Mouse (Mus musculus) embryonic facial prominence, embryonic 12.5 days (tissue): ENCODE data around the gene Sstr4. TPM values are rescaled to one million over a fixed set of nuclear protein-coding genes. Genes with fewer than 3 reads are reported as not detected.

Experiments
- ATAC-seq: fragments of 200-750 bp; cut with Nextera tagmentation; 2 replicates; pipeline ENCODE4 v1.8.0; 2017; ENCODE audit not compliant: insufficient number of reproducible peaks, insufficient read depth, low FRiP score, low TSS enrichment
- H3K27ac ChIP-seq: fragments of 300-500 bp; sonication (generic); 2 replicates; pipeline ENCODE4 v1.5.1; 2016; ENCODE audit warnings: mild to moderate bottlenecking
- H3K27me3 ChIP-seq: fragments of 300-500 bp; sonication (generic); 2 replicates; pipeline ENCODE4 v1.6.1; 2016; ENCODE audit warnings: mild to moderate bottlenecking, moderate library complexity
- H3K36me3 ChIP-seq: fragments of 300-500 bp; sonication (generic); 2 replicates; pipeline ENCODE4 v1.6.1; 2016; ENCODE audit warnings: mild to moderate bottlenecking
- H3K4me1 ChIP-seq: fragments of 300-500 bp; sonication (generic); 2 replicates; pipeline ENCODE4 v1.6.1; 2016
- H3K4me2 ChIP-seq: fragments of 300-500 bp; sonication (generic); replicated peaks from 2 replicates; pipeline ENCODE4 v1.6.1; 2016; ENCODE audit warnings: mild to moderate bottlenecking, moderate library complexity
- H3K4me3 ChIP-seq: fragments of 300-500 bp; sonication (generic); 2 replicates; pipeline ENCODE4 v1.5.1; 2016; ENCODE audit warnings: mild to moderate bottlenecking
- H3K9ac ChIP-seq: fragments of 300-500 bp; sonication (generic); 2 replicates; pipeline ENCODE4 v1.6.1; 2016; ENCODE audit warnings: mild to moderate bottlenecking, moderate library complexity
- H3K9me3 ChIP-seq: fragments of 300-500 bp; sonication (generic); 2 replicates; pipeline ENCODE4 v1.6.1; 2016; ENCODE audit warnings: mild to moderate bottlenecking, moderate library complexity
- WGBS: fragments of 180-500 bp; shearing (Covaris S2); methylation state at CpG from one replicate; pipeline ENCODE4 v1.1.7; 2016; 5-methylcytosine and 5-hydroxymethylcytosine counted together
- polyA plus RNA-seq: library from polyadenylated mRNA; unstranded; fragments of >200 nt; fragmentation: Nextera tagmentation; extraction: Ambion mirVana; gene quantifications from 2 replicates; pipeline ENCODE4 v1.2.1, GENCODE M21; 2016

Sstr4 gene
- polyA plus RNA-seq, 1 experiment from 2014 or later = 2.4 TPM

DNA sequence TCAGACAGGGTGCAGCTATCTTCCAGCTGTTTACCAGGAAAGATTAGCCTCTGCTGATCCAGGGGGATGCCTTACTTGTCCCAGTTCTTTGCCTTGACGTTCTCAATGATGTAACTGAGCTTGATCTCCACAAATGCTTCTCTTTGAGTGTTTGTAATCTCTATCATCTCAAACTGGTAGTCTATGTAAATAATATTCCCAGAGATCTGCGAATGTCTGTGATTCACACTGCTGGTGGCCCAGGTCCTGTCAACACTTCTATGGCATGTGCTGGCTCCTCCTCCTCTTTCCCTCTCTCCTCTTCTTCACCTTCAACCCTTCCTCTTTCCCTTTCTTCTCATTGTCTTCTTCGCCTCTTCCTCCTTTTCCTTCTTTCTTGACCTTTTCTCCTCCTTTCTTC, 24.0 kb downstream of the Sstr4 start:
- 73% methylated on average over 3 of the region's 3 CpGs for WGBS
- no peak for ATAC-seq
- H3K4me1 ChIP-seq = no peaks in the 10 kb centered on the region

DNA sequence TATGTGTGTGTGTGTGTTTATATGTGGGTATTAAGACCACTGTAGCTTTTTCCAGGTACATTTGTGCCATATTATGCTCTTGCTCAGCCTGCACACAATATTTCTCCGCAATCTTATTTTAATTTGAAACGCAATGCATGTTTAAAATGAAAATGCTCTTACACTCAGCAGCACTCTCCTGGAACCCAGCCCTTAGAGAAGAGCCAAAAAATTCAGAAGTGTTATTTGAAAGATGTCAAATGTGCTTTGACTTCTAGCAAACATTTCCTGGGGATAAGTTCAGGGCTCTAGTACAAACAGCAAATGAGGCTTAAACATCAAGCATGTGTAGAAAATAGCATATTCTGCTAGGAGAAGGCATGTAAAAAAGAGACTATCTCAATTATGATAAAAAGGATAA, 24.6 kb downstream of the Sstr4 start:
- H3K27me3 ChIP-seq = no peaks in the 10 kb centered on the region
- H3K4me3 ChIP-seq = no peak overlapping the region
- no peak overlapping the region for H3K9ac ChIP-seq
- H3K27ac ChIP-seq = no peak overlapping the region
- no peak for ATAC-seq
- H3K4me1 ChIP-seq = no peaks in the 10 kb centered on the region
- H3K36me3 ChIP-seq = no peaks in the 10 kb centered on the region
- no peak overlapping the region for H3K4me2 ChIP-seq
- WGBS = 89% methylated on average over 2 of the region's 2 CpGs
- no peaks in the 10 kb centered on the region for H3K9me3 ChIP-seq

More for the DNA sequence above, 24.0 kb downstream of the Sstr4 start:
- Histone ChIP-seq H3K36me3 (no peaks in the 10 kb centered on the region), H3K4me2 (no peak overlapping the region), H3K9me3 (no peaks in the 10 kb centered on the region), H3K9ac (no peak overlapping the region), H3K27me3 (no peaks in the 10 kb centered on the region), H3K27ac (no peak overlapping the region), H3K4me3 (no peak overlapping the region)

DNA sequence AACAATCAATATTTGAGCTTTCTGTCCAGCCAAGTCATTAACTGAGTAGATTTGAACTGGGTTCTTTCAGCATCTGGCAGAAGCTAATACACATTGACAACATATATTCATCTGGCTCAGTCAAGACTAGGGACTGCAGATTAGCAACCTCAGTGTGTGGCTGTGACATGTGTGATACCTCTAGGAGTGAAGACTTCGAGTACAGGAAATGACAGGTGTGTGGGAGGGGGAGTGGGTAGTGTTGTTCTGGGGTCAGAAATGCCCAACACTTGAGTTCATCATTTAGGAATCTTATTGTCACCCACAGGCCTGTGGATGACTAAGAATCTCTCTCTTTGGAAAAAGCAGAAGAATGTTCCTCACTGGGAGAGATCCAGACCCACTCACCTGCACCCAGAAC, 26.0 kb downstream of the Sstr4 start:
- H3K4me3 ChIP-seq = no peak overlapping the region
- 71% methylated on average over 1 of the region's 1 CpGs for WGBS

DNA sequence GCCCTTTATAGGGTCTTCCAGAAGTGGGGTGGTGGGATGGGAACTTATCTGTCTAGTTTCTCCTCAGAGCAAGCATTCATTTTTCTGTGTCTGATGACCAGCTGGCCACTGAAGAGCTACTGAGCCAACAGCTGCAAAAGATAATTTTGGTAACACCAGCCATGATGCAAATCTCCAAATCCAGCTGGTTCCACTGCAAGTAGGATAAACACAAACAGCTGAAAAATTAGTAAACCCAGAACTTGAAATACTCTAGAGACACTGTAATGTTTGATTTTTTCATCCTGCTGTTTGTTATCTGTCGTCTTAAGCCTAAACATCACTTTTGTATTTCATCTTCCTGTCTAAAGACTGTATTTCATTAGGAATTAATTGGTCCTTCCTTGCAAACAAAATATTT, 26.6 kb downstream of the Sstr4 start:
- no peak for ATAC-seq
- H3K9me3 ChIP-seq = no peaks in the 10 kb centered on the region
- no peak overlapping the region for H3K4me2 ChIP-seq
- H3K27me3 ChIP-seq = no peaks in the 10 kb centered on the region
- H3K4me3 ChIP-seq = no peak overlapping the region
- H3K27ac ChIP-seq = no peak overlapping the region
- H3K9ac ChIP-seq = no peak overlapping the region
- no peaks in the 10 kb centered on the region for H3K4me1 ChIP-seq
- WGBS = 44% methylated on average over 1 of the region's 1 CpGs
- no peaks in the 10 kb centered on the region for H3K36me3 ChIP-seq

More for the DNA sequence above, 26.0 kb downstream of the Sstr4 start:
- H3K4me1 ChIP-seq = no peaks in the 10 kb centered on the region
- ATAC-seq = no peak
- H3K36me3 ChIP-seq = no peaks in the 10 kb centered on the region
- no peaks in the 10 kb centered on the region for H3K27me3 ChIP-seq
- no peak overlapping the region for H3K27ac ChIP-seq
- H3K9ac ChIP-seq = no peak overlapping the region
- no peak overlapping the region for H3K4me2 ChIP-seq
- no peaks in the 10 kb centered on the region for H3K9me3 ChIP-seq

DNA sequence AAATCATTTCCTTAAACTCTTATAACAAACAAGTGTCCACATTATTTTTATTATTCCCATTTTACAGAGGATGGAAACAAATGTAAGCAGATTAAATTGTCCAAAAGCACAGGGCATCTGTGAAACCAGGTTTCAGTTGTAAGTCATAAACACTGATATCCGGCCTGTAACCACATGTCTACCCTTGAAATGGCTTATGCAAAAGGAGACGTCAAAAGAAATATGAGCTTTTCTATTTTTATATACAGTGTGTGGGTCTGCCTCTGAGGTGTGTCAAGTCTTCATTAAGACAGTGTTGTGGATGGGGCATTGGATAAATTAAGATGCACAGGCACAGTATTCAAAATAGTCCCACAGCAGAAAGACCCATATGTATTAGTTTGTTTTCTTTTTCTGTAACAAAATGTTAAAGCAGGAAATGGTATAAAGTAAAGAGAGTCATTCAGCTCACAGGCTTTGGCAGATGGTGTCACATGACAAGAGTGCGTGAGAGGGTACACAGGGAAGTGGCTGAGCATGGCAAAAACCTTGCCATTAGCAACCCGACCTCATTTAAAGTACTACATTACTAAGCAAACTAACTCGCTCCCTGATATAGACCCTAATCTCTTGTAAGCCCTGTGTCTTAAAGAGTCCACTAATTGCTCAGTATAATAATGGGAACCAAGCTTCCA, 30.7 kb downstream of the Sstr4 start:
- Histone ChIP-seq H3K36me3 (no peaks in the 10 kb centered on the region), H3K9me3 (no peaks in the 10 kb centered on the region), H3K9ac (no peak overlapping the region), H3K4me2 (no peak overlapping the region), H3K4me1 (no peaks in the 10 kb centered on the region), H3K27ac (no peak overlapping the region), H3K27me3 (no peaks in the 10 kb centered on the region), H3K4me3 (no peak overlapping the region)
- 64% methylated on average over 5 of the region's 5 CpGs for WGBS
- ATAC-seq = no peak

DNA sequence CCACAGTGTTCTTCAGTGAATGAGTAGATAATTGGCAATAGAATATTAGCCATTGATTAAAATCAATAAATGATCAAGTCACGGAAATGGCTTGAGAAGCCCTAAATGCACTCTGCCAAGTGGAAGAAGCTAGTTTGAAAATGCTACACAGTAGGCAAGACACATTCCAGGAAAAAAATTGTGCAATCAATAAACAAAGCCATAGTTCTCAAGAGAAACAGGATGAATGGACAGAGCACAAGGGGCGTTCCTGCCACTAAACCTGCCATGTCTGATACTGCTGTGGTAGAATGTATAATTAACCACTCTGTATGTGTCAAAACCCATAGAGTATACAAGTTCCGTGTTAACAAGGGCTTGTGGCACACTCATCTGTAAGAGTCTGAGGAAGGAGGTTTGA, 32.4 kb downstream of the Sstr4 start:
- Histone ChIP-seq H3K9me3 (no peaks in the 10 kb centered on the region), H3K27ac (no peak overlapping the region), H3K9ac (no peak overlapping the region), H3K4me3 (no peak overlapping the region), H3K4me2 (no peak overlapping the region), H3K36me3 (no peaks in the 10 kb centered on the region), H3K4me1 (no peaks in the 10 kb centered on the region), H3K27me3 (no peaks in the 10 kb centered on the region)
- 85% methylated on average over 3 of the region's 3 CpGs for WGBS
- no peak for ATAC-seq

DNA sequence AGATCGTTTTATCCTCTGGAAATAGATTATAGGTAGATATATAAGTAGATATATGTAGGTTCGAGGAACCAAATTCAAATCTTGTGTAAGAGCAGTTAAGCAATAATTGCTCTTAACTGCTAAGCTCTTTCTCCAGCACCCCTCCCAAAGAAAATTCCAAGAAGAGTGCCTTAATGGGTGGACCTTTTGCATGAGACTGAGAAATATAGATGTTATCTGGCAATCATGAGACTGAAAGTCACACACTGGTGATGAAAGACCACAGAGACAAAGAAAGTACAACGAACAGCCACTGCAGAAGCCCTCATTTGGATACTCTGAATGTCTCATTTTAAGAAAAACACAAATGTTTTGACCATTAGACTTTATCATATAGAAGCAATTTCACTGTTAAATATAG, 33.4 kb downstream of the Sstr4 start:
- Histone ChIP-seq H3K27me3 (no peaks in the 10 kb centered on the region), H3K4me1 (no peaks in the 10 kb centered on the region), H3K9me3 (no peaks in the 10 kb centered on the region), H3K4me3 (no peak overlapping the region), H3K27ac (no peak overlapping the region), H3K4me2 (no peak overlapping the region), H3K36me3 (no peaks in the 10 kb centered on the region), H3K9ac (no peak overlapping the region)
- WGBS = 74% methylated on average over 3 of the region's 3 CpGs
- ATAC-seq = no peak

DNA sequence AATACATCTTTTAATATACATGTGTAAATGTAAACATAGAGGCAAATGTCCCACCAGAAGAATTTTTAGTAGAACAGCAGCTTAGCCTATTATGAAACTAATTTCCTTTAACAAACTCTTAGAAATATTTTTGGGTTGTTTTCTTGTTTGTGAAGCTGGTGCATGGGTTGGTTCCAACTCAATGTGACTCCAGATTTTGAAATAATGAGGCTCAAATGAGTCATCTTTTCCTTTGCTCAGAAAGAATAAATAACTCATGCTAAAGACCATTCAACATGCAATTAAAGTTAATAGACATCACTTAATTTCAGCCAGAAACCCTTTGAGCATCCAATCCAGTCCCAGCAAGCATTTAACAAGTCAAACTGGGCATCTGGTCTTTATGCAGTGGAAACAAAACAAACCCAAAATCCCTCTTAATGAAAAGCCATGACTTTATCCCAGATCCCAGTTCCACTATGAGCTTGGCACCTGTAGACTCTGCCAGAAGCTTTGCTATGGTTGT, 33.9 kb downstream of the Sstr4 start:
- Histone ChIP-seq H3K27ac (no peak overlapping the region), H3K4me3 (no peak overlapping the region), H3K36me3 (no peaks in the 10 kb centered on the region), H3K9me3 (no peaks in the 10 kb centered on the region), H3K4me2 (no peak overlapping the region), H3K27me3 (no peaks in the 10 kb centered on the region), H3K4me1 (no peaks in the 10 kb centered on the region), H3K9ac (no peak overlapping the region)
- ATAC-seq = no peak

DNA sequence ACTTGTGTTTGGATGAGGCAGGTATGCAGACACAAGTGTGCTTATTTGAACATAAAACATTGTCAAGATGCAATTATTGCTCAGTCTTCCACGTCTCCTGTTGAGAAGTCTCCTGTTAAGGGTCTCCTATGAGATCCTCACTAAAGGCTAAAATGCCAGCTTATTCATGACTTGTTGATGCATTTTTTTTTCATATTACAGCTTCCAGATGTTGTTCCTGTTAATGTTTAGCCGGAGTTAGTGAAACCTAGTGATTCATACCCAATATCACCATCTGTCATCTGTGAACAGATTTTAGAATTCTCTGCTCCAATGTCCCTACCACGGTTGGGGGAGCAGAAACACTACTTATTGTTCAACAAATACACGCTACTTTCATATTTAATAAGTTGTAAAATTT, 35.8 kb downstream of the Sstr4 start:
- Histone ChIP-seq H3K27ac (no peak overlapping the region), H3K4me3 (no peak overlapping the region), H3K4me1 (no peaks in the 10 kb centered on the region), H3K9me3 (no peaks in the 10 kb centered on the region), H3K36me3 (no peaks in the 10 kb centered on the region), H3K4me2 (no peak overlapping the region), H3K27me3 (no peaks in the 10 kb centered on the region), H3K9ac (no peak overlapping the region)
- ATAC-seq = no peak
- WGBS = 65% methylated on average over 4 of the region's 4 CpGs

DNA sequence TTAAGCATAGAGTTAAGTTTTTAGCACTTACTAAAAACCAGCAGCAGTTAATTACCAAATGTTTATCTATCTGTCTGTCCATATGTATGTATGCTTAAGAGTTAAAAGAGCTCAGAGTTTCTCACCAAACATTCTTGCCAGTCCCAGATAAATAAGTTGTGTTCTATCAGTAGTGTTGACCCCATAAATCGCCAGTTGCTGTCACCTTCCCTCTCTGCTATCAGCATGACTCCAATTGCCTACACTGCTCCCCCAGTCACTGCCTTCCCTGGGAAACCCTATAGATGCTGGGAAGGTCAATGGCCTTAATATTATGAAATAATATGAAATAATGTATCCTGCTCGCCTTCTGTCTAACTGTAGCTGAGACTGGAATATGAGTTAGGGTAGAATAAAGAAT, 37.2 kb downstream of the Sstr4 start:
- Histone ChIP-seq H3K27me3 (no peaks in the 10 kb centered on the region), H3K36me3 (no peaks in the 10 kb centered on the region), H3K4me1 (no peaks in the 10 kb centered on the region), H3K9me3 (no peaks in the 10 kb centered on the region), H3K9ac (no peak overlapping the region), H3K4me2 (no peak overlapping the region), H3K27ac (no peak overlapping the region), H3K4me3 (no peak overlapping the region)
- ATAC-seq = no peak
- WGBS = 64% methylated on average over 2 of the region's 2 CpGs

DNA sequence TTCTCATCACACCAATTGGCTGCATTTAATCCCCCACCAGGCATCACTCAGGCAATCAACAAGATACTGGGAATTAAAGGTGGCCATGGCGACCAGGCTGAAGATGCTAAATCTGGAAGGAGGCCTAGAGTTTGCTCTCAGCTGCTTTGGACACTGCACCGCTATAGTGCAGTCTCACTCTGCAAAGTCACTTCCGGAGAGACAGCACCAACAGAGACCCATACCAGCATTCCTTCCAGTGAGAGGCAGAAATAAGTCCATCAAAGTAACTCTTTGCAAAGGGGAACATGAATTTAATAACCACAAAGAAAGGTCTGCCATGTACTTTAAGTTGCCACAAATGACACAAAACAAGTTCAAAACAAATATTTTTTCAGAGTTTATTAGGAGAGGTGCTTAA, 41.1 kb downstream of the Sstr4 start:
- WGBS = 50% methylated on average over 3 of the region's 3 CpGs
- no peak for ATAC-seq
- Histone ChIP-seq H3K27ac (no peak overlapping the region), H3K36me3 (no peaks in the 10 kb centered on the region), H3K4me2 (no peak overlapping the region), H3K27me3 (no peaks in the 10 kb centered on the region), H3K4me3 (no peak overlapping the region), H3K9me3 (no peaks in the 10 kb centered on the region), H3K9ac (no peak overlapping the region), H3K4me1 (no peaks in the 10 kb centered on the region)

DNA sequence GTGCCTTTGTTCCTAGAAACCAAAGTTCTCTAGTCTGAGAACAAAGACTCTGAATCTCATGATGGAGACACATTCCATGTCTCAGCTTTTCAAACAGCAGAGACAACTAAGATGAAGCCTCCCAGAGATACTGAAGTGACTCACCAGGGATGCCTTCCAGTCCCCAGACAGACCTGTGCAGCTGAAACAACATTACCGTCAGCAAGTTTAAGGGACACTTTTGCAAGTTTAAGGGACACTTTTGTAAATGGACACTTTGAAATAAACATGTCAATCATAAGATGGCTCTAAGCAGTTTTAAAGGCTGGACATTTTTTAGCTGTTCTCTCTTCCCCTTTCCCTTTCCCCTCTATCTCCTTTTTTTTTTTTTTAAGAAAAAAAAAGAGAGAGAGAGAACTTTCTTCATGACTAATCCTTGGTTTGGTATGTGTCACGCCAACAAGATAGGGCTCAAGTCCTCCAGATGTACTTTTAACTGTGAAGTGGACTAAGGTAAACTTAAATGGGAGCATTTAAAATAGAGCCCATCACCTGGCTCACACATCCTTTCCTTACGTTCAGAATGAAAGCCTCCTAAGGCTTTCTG, 44.6 kb downstream of the Sstr4 start:
- Histone ChIP-seq H3K4me2 (no peak overlapping the region), H3K9me3 (no peaks in the 10 kb centered on the region), H3K27ac (no peak overlapping the region), H3K9ac (no peak overlapping the region), H3K27me3 (no peaks in the 10 kb centered on the region), H3K4me1 (0 out of 2 replicates have a peak, but pooled peaks cover 2% of the 10 kb centered on the region), H3K36me3 (no peaks in the 10 kb centered on the region), H3K4me3 (no peak overlapping the region)
- no peak for ATAC-seq
- 45% methylated on average over 3 of the region's 3 CpGs for WGBS
